Mouse (Mus musculus) B cell, adult 2 months (primary cell): Measurements from ENCODE around the gene Gm45808.
"Not testable (repeated sequence)": the region's sequence is repeated elsewhere in the genome, so short reads cannot be mapped to it uniquely, and the experiment has no call there.

Source experiments
- DNase-seq, 2 experiments: peaks; one replicate each; pipeline ENCODE4 v3.0.0; 2022

Gene Gm45808

DNA sequence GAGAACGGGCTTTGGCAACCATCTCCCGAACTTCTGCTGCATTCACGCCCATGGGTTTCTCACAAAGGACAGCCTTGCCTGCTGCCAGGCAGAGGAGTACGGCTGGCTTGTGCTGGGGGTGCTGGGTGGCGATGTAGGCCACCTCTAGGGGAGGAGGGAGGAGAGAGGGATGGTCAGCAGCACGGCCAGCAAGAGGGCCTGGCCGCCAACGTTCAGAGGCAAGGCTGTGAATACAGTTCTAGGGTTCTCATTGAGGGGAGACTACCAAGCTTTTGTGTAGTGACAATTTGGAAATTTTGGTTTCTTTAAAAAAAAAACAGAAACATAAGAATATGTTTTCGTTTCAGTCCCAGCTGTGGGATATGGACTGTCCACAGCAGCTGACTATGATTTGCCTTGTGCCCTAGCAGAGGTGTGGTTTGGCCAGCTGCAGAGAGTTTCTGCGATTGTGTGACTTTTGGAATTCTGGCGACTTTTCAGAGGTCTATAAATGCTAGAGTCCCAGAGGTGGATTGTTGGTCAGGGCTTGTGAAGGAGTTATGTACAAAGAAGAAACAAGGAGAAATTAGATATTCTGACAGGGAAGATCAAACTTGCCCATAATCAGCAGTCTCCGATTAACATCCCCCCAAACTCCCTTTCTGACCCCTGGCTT lies at the start of gene Gm45808:
Gene Gm45808 (minus strand): TSS at position 51 of the 655 bp plus-strand sequence.
- no peak for DNase-seq

DNA sequence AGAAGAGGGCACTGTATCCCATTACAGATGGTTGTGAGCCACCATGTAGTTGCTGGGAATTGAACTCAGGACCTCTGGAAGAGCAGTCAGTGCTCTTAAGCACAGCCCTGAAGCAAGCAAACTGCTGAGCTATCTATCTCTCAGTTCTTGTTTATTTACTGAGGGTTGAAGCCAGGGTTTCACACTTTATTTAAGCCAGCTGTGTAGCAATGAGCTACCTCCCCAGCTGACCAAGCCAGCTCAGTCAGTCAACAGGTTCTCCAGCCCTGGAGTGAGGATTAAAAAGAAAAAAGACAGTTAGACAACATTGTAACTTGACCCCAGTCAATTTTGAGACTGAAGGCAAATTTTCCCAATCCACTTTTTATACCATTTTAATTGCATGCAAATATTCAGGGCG lies 49.1 kb upstream of the Gm45808 start:
- no peak for DNase-seq

DNA sequence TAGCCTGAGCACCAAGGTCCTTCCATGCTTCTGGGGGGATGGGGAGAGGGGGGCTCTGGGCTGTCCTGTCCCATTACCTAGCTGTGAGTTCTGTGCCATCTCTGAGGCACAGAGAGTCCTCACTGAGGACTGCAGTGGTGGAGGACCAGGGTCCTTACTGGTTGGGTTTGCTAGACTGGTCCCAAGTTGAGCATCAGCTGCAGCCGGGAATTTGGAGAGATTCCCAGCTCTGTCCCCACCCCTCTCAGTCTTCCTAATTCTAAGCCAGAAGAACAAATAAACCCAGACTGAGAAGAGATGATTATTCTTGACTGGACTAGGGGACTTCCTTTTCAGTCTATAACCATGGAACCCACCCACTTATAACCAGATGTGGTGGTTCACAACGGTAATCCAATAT lies 44.0 kb upstream of the Gm45808 start:
- DNase-seq = no peak

DNA sequence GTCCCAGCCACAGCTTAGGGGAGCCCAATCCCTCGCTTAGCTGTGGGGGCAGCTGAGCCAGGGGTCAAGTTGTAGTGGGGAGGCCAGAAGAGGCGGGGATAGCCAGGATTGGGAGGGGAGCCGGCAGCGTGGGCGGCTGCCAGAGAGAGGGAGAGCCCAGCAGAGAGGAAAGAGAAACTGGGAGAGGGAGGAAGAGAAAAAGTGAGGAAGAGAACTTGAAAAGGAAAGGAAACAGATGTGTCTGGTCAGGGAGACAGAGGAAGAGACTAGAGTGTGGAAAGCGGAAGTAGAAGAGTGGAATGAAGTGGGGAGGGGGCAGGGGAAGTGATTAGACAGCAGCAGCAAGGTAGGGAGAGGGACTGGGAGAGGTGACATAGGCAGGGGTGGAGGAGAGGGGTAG lies 42.9 kb upstream of the Gm45808 start:
- DNase-seq = peak; percentile 29 to 47

DNA sequence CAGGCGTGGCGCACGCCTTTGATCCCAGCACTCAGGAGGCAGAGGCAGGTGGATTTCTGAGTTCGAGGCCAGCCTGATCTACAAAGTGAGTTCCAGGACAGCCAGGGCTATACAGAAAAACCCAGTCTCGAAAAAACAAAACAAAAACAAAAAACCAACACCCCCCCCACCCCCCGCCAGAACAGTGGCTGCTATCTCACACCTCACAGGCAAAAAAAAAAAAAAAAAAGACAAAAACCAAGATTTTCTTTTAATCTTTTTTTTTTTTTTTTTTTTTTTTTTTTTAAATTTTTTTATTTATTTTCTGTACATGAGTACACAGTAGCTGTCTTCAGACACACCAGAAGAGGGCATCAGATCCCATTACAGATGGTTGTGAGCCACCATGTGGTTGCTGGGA lies 40.6 kb upstream of the Gm45808 start:
- DNase-seq = not testable (repeated sequence)

DNA sequence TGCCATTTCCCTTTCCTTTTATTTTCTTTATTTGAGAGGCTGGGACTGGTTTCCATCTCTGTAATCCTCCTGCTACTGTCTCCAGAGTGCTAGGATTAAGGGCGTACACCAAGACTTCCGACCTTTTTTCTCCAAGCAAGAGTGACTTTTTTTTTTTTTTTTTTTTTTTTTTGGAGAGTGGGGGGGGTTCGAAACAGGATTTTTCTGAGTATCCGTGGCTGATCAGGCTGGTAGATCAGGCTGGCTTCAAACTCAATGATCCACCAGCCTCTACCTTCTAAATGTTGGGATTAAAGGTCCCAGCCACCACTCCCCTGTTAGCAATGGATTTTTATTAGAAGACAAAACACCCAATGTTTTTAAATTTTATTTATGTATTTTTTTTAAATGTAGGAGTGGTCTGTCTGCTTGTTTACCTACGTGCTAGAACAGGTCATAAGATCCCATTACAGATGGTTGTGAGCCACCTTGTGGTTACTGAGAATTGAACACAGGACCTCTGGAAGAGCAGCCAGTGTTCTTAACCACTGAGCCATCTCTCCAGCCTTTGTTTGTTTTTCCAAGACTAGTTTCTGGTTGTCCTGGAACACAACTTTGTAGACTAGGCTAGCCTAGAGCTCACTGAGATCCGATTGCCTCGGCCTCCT lies 40.0 kb upstream of the Gm45808 start:
- DNase-seq = peak; percentile 53 to 60

DNA sequence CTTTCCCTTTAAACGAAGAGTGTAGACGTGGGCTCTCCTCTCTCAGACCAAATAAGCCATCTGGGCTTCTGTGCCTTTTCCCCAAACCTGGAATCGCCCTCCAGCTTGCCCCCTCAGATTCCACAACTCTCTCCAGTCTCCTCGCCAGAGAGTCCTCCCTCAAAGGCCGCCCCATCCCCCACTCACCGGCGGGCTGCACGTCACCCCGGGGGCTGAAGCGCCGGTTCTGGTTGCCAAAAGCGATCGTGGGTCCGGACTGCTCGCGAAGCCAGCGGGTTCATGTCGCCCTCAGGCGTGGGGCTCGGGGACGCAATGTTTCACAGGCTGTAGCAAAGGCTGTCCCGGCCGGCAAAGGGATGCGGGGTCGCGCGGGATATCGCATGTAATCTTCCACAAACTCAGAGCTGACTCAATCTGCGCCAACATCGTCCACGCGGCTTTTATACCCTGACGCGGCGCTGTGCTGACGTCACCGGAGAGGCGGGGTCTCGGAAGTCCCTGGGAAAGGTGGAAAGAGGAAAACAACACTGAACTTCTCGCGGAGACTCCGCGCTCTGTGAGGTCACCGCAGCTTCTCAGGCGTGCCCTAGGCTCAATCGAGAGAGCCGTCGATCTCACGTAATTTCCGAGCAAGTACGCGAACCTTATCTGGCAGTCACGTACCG lies 39.3 kb upstream of the Gm45808 start, which contains the start of the genes Ppp1r15a and Plekha4:
Gene Ppp1r15a (minus strand): TSS at position 460 of the 665 bp plus-strand sequence.
Gene Plekha4 (plus strand): TSS at position 522 of the 665 bp plus-strand sequence.
- DNase-seq = peak; percentile 99

DNA sequence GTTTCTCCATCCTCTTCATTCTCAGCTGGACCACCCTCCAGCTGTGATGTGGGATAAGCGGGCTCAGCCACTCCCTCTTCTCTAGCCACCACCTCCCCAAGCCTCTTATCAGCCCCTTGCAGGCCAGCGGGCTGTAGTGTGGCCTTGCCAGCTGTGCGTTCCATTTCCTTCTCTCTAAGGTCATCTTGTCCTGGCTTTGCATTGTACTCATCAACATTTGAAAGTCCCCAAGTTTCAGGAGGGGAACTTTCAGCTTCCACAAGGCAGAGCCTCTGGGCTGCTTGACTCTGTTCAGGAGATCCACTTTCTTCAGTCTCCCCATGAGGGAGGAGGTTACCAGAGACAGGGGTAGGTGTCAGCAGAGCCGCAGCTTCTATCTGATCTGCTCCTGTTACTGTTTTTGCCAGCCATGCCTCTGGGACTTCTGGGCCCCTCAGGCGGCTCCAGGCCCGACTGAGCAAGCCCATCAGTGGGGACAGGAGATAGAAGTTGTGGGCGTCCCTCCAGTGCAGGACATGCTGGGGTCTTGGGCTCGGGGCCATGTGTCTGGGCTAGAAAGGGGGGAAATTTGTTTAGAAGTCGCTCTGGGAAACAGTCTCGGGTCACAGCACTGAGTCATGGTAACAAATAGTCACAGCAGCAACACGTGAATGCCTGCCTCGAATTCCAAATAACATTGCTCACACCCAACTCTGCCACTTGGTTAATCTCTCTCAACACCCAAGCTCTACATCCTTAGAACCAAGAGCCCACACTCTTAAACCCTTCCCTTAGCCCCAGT lies 38.4 kb upstream of the Gm45808 start:
- DNase-seq = peak; percentile 38 to 43

DNA sequence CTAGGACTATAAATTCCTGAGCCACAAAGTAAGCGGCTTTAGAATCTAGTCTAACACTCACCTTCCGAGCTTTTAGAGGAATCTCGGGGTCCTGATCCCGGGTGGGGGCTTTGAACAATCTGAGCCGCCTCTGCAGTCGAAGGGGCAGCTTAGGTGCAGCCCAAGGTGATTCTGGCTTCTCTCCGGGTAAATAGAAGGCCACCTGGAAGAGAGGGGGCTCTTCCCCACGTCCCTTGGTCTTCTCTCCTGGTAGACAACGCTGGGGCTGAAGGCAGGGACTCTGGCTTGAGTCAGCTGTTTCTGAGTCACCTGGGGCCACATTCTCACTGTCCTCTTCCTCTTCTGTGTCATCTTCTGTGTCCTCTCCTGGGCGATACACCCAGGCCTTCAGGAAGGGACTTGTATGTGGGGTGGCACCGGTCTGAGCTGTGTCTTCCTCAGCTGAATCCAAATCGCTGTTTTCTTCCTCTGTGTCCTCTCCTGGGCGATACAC lies 37.1 kb upstream of the Gm45808 start:
- peak; percentile 29 to 32 for DNase-seq

DNA sequence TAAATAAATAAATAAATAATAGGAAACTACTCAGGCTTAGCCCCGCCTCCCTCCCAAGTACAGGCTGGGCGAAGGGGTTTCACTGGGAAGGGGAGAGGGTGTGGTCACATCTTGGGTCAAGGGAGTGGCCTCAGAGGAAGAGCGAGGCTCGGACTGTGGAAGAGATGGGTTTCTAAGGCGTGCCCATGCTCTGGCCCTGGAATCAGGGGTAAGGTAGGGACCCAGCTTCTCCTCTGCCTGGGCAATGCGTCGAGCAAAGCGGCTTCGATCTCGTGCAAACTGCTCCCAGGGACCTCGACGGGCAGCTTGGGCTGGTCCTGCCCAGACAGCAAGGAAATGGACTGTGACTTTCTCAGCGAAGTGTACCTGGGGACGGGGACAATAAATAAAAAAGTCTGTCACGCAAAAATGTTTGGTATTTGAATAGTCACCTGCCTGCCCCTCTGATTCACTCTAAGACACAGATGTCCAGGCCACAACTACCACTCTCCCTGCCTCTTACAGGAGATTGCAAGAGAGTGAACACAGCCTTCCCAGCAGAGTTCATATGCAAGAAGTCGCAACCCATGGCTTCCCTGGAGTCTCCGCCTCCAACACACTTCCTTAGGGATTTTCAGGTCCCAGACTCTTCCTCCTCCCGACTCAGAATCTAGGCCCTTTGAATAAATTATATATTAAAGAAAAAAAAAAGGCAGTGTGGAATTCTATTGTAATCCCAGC lies 36.5 kb upstream of the Gm45808 start:
- peak; percentile 36 to 44 for DNase-seq

DNA sequence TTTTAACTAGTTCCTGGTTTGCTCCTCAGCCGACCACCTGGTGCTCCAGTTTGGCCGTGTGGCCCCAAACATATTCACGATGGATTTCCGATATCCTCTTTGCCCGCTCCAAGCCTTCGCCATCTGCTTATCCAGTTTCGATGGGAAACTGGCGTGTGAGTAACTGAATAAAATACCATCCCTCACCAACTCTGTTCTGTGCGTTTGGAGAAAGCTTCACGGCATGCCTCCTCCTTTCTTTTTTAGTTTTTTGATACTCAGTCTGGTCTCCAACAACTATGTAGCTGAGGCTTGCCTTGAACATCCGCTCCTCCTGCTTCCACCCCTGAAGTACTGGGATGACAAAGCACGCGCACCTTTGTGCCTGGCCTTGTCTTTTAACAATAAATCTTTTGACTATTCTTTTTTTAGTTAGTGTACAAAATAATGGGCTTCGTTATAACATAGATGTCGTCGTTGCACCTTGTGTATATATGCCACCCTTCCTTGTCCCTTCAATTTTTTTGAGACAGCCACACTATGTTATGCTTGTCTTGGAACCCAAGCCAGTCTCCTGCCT lies 35.7 kb upstream of the Gm45808 start:
- no peak for DNase-seq

DNA sequence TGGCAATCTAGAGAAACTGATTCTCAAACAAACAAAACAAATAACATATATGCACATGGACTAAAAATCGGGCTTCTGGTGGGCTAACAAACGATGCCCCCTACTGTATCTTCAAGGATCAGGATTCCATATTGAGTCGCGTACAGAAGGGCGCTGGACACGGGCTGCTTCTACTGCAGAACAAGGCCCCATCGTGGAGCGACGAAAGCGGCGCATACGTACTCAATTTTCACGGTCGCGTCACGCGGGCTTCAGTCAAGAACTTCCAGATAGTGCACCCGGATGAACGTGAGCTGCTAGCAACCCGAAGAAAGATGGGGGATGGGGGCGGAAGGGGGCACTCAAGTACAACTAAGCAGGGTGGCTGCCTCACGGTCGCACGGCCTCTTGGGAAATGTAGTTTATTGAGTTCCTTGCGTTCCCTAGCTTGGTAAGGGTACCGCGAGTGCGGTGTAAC lies 35.1 kb upstream of the Gm45808 start:
- DNase-seq = peak; percentile 94 to 95

DNA sequence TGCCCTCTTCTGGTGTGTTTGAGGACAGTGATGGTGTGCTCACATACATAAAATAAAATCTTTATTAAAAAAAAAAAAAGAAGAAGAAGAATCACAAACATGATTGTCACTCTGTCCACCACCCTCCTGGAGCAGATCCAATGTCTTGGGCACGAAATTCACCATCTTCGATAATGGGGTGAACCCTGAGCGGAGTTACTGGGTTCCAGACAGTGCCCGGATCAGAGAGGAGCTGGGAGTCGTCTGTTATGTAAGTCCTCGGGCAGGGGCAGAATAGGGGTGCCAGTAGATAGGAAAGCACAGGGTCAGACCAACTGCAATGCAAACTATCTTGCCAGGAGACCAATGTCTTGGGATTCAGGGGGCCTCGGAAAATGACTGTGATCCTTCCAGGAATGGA lies 34.0 kb upstream of the Gm45808 start:
- no peak for DNase-seq

DNA sequence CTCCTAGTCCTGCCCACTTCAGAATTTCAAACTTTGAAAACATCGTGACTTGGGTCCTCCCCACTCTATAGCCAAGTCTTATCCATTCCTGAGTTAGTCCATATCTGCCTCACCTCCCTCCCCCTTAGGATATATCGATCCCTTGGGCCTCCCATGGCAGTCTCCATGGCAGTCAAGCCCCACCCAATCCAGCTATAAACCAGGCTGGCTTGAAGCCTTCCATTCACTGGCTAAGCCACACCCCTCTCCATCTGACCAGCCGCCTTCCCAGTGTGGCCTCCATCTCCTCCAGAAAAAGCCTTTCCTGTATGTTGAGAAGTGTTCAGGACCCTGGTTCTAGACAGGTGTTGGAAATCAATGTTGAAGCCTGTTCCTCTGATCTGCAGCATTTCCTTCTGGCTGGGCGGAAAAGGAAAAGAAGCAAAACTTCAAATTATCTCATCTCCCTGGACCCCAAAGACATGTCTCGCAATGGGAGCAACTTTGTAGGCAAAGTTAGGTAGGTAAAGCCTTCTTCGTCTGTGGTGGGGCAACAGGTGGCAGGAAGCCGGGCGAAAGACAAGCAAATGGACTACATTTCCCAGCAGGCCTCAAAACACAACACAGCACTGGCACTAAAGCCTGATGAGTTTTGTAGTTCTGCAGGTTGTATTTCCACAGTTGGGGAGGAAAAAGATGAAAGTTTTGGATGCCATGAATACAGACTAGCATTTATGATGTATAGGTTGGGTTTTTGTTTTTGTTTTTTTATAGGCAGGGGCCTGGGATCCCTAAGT lies 32.9 kb upstream of the Gm45808 start:
- DNase-seq = peak; percentile 46 to 51

DNA sequence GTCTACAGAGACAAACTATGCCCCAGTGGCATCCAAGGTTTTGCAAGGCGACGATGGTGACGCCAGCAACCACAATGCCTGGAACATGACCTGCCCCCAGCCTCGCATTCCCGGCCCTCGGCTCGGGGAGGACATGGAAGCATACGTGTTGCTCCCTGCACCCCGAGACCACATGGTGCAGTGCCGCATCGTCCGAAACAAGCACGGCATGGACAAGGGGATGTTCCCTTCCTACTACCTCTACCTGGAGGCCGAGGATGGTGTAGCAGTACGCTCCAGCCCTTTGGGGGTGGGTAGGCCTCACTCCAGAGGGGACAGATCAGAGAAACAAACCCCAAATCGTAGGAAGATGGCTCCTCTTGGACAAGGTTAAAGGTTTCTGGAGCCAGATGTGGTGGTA lies 32.0 kb upstream of the Gm45808 start:
- DNase-seq = no peak

DNA sequence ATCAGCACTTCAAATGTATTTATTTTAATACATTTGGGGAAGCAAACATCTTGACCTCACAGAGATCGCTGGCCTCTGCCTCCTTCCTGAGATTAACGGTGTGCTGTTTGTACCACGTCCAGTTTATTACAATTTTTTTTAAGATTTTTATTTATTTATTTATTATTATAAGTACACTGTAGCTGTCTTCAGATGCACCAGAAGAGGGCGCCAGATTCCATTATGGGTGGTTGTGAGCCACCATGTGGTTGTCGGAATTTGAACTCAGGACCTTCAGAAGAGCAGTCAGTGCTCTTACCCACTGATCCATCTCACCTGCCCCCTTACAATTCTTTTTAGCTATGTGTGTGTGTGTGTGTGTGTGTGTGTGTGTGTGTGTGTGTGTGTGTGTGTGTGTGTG lies 30.2 kb upstream of the Gm45808 start:
- peak; percentile 30 to 42 for DNase-seq

DNA sequence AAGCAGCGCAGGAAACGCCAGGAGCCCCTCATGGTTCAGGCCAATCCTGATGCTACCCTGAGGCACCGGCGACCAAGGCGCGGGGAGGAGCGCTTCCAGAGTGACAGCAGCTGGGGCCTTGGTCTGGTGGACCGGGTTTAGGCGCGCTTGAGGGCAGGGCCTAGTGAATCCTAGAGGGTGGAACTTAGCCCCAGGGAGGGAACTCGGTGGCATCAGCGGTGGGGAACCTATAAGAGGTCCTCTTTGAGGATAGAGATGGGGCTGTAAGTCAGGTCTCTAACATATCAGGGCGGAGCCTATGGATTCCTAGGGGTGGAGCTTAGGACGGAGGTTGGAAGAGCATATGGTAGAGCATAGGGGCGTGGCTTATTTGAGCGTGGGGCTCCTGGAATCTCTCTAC lies 28.8 kb upstream of the Gm45808 start:
- no peak for DNase-seq

DNA sequence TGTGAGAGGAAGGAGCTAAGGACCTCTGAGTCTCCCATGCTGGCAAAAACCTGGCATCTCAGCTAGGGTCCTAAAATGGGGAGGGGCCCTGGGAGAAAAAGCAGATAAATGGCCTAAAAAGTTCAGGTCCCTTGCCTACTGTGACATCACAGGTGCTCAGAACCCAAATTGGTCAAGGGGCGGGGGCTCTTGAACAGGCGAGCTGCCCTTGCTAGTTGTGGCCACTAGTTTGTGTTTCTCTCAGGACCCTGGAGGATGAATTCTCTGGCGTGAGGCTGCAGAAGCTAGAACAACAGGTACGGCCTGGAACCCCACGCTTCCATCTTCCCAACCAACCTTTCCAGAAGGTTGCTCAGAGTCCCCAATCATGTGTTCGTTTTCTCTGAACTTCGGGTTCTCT lies 27.8 kb upstream of the Gm45808 start:
- no peak for DNase-seq

DNA sequence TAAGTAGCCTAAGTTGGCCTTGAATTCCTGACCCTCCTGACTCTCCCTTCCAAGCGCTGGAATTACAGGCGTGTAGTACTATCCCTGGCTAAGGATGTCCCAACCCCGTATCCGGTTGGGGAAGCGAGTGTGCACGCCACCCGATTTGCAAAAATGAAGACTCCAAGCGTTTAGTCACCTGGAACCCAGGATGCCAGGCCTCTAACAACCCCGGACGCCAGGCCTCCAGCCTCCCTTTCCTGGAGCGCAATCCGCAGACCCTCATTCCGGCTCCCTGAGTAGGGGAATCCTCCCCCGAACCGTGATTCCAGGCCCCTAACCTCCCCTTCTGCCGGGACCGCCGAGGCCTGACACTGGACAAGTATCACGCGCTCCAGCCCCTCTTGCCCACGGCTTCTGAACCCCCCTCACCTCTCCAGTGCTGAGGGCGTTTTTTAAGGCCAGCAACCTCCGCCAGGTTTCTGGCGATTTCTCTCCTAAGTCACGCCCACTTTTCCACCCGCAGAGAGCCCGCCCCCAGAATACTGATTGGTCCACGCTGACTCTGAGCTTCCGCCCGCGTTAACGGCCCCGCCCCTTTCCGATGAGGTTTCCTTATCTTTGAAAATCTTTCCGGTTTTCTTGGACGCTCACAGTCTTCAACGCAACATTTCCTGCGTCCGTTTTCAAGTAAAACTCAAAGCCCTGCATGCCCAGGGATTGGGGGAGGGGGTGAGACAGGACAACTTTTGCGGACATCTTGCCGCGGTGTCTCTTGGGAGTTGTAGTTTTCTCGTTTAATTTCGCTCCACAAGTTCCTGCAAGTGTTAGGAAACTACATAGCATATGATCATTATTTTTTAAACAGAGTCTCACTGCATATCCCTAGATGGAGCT lies 23.5 kb upstream of the Gm45808 start, which contains the start of gene Nucb1:
Gene Nucb1 (minus strand): TSS at position 495 of the 876 bp plus-strand sequence.
- DNase-seq = peak; percentile 93 to 94
